Mouse (Mus musculus) liver, embryonic 15.5 days (tissue): ENCODE data around the gene Amd2. TPM values are rescaled to one million over a fixed set of nuclear protein-coding genes. Genes with fewer than 3 reads are reported as not detected.

ENCODE experiments used
- ATAC-seq: fragments of 200-750 bp; cut with Nextera tagmentation; 2 replicates; pipeline ENCODE4 v1.8.0; 2017; ENCODE audit warnings: moderate number of reproducible peaks, mild to moderate bottlenecking, moderate library complexity; ENCODE audit not compliant: insufficient read depth
- H3K27ac ChIP-seq: fragments of 300-500 bp; sonication (generic); replicated peaks from 2 replicates; pipeline ENCODE4 v1.5.1; 2015; ENCODE audit warnings: mild to moderate bottlenecking, inconsistent platforms
- H3K27me3 ChIP-seq: fragments of 300-500 bp; sonication (generic); 2 replicates; pipeline ENCODE4 v1.6.1; 2015; ENCODE audit warnings: mild to moderate bottlenecking, inconsistent platforms
- H3K36me3 ChIP-seq: fragments of 300-500 bp; sonication (generic); replicated peaks from 2 replicates; pipeline ENCODE4 v1.6.1; 2015; ENCODE audit warnings: moderate library complexity, mild to moderate bottlenecking, inconsistent platforms
- H3K4me1 ChIP-seq: fragments of 300-500 bp; sonication (generic); replicated peaks from 2 replicates; pipeline ENCODE4 v1.6.1; 2015; ENCODE audit warnings: inconsistent platforms
- H3K4me2 ChIP-seq: fragments of 300-500 bp; sonication (generic); 2 replicates; pipeline ENCODE4 v1.6.1; 2015; ENCODE audit warnings: moderate library complexity, mild to moderate bottlenecking, inconsistent platforms
- H3K4me3 ChIP-seq: fragments of 300-500 bp; sonication (generic); replicated peaks from 2 replicates; pipeline ENCODE4 v1.5.1; 2015; ENCODE audit warnings: mild to moderate bottlenecking, inconsistent platforms
- H3K9ac ChIP-seq: fragments of 300-500 bp; sonication (generic); 2 replicates; pipeline ENCODE4 v1.6.1; 2015; ENCODE audit warnings: moderate library complexity, mild to moderate bottlenecking, inconsistent platforms
- H3K9me3 ChIP-seq: fragments of 300-500 bp; sonication (generic); replicated peaks from 2 replicates; pipeline ENCODE4 v1.6.1; 2016; ENCODE audit warnings: inconsistent platforms
- WGBS: fragments of 180-500 bp; shearing (Covaris S2); methylation state at CpG from one replicate; pipeline ENCODE4 v1.1.7; 2015; ENCODE audit warnings: mixed read lengths; ENCODE audit not compliant: insufficient replicate concordance; 5-methylcytosine and 5-hydroxymethylcytosine counted together
- polyA plus RNA-seq: library from polyadenylated mRNA; unstranded; fragments of >200 nt; fragmentation: Nextera tagmentation; extraction: Ambion mirVana; gene quantifications from 2 replicates; pipeline ENCODE4 v1.2.1, GENCODE M21; 2015

The Amd2 gene
- 1.9 and 2.9 TPM in 2 replicates for polyA plus RNA-seq

GRCm38 (mm10) chr10:35711792-35712191, at the start of gene Amd2:
Gene Amd2 (minus strand): TSS chr10:35711892.
- WGBS: 76% methylated on average over 8 of the region's 8 CpGs
- no peak within 1 kb of the TSS for H3K9ac ChIP-seq
- no peak within 1 kb of the TSS for H3K27ac ChIP-seq
- no peaks in the 10 kb centered on the region for H3K9me3 ChIP-seq
- no peaks in the 10 kb centered on the region for H3K36me3 ChIP-seq
- no peak within 1 kb of the TSS for H3K4me3 ChIP-seq
- no peak for ATAC-seq
- H3K27me3 ChIP-seq: no peaks in the 10 kb centered on the region
- no peaks in the 10 kb centered on the region for H3K4me1 ChIP-seq
- H3K4me2 ChIP-seq: no peak within 1 kb of the TSS

DNA sequence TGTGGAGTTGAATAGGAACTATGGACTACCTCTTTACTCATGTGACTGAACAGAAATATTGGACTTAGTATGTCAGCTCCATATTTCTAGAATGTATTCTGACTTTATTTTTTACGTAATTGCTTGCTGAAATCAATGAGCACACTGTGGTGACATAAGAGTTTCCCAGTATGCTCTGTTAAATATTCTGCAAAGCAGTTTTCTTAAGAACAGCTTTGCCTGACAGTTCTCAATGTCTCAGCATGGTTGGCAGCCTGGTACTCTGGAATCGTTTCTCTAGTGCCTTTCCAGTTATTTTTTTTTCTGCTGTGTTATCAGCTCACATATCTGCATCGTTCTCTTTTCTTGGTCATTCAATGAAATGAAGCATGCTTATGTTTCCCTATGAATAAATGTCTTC, 49.6 kb upstream of the Amd2 start:
- no peaks in the 10 kb centered on the region for H3K36me3 ChIP-seq
- H3K27me3 ChIP-seq: no peaks in the 10 kb centered on the region
- no peak overlapping the region for H3K4me3 ChIP-seq
- H3K9me3 ChIP-seq: no peaks in the 10 kb centered on the region
- no peak overlapping the region for H3K27ac ChIP-seq
- no peaks in the 10 kb centered on the region for H3K4me1 ChIP-seq
- H3K4me2 ChIP-seq: no peak overlapping the region
- no peak for ATAC-seq
- no peak overlapping the region for H3K9ac ChIP-seq
- WGBS: 42% methylated on average over 3 of the region's 3 CpGs

- H3K27ac ChIP-seq: no peak overlapping the region
- no peaks in the 10 kb centered on the region for H3K9me3 ChIP-seq
- no peaks in the 10 kb centered on the region for H3K4me1 ChIP-seq
- no peaks in the 10 kb centered on the region for H3K36me3 ChIP-seq
- no peak overlapping the region for H3K4me2 ChIP-seq
- H3K4me3 ChIP-seq: no peak overlapping the region
- ATAC-seq: no peak
- no peaks in the 10 kb centered on the region for H3K27me3 ChIP-seq
- WGBS: 71% methylated on average over 2 of the region's 2 CpGs
- H3K9ac ChIP-seq: no peak overlapping the region
Measured at GRCm38 (mm10) chr10:35737639-35738038, 25.9 kb upstream of the Amd2 start.

- H3K27ac ChIP-seq: no peak overlapping the region
- no peaks in the 10 kb centered on the region for H3K4me1 ChIP-seq
- no peak overlapping the region for H3K9ac ChIP-seq
- H3K9me3 ChIP-seq: no peaks in the 10 kb centered on the region
- H3K27me3 ChIP-seq: no peaks in the 10 kb centered on the region
- ATAC-seq: no peak
- no peaks in the 10 kb centered on the region for H3K36me3 ChIP-seq
- H3K4me3 ChIP-seq: no peak overlapping the region
- H3K4me2 ChIP-seq: no peak overlapping the region
Measured at GRCm38 (mm10) chr10:35714266-35714665, 2.6 kb upstream of the Amd2 start.
